Mouse (Mus musculus) c-Kit-negative CD71-positive TER-119-positive erythroid progenitor cells, embryonic 14.5 days (primary cell): ENCODE data around the gene Mdm2.

Experiments used
- DNase-seq: peaks from one replicate; pipeline ENCODE4 v3.0.0-alpha.2; 2013; ENCODE audit warnings: low read depth, low spot score

Gene Mdm2

DNA sequence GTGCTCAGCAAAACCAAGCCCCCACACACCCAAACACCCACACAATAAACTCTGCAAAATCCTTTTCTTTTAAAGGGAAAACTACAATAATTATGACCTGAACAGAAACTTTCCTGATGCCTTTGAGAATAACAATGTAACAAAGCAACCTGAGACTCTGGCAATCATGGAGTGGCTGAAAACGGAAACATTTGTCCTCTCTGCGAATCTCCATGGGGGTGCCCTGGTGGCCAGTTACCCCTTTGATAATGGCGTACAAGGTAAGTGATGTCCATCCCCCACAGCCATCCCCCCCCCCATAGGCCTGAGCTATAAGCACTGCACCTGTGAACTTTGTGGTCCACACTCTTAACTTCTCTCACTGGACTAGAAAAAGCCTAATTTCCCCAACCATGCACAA lies 40.5 kb downstream of the Mdm2 start:
- no peak for DNase-seq

DNA sequence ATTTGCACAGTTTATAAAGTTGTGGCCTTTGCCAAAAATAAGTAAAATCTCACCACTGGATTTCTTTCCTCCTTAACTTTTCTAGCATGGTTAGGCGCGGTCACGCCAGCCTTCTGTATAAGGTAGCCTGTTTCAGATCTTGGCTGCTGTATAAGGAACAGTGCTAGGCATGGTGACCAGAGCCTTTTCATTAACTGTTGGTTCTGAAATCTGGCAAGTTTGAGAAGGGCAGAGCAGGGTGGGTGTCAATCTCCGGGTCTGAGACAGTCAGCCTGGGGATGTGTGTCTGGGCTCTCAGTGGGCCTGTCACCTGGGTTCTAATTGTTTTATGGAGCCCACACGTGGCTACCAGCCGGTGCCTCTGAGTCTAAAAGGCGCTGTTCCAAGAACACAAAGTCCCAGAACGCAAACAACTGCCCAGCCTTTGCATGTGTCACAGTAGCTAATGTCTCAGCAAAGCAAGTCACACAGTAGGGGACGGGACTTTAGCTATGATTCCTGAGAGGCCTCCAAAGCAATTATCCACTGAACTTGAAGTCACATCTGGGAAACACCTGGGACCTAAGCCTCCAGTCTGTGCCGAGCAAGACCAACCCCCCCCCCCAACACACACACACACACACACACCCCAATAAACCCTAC lies 41.0 kb downstream of the Mdm2 start:
- no peak for DNase-seq

DNA sequence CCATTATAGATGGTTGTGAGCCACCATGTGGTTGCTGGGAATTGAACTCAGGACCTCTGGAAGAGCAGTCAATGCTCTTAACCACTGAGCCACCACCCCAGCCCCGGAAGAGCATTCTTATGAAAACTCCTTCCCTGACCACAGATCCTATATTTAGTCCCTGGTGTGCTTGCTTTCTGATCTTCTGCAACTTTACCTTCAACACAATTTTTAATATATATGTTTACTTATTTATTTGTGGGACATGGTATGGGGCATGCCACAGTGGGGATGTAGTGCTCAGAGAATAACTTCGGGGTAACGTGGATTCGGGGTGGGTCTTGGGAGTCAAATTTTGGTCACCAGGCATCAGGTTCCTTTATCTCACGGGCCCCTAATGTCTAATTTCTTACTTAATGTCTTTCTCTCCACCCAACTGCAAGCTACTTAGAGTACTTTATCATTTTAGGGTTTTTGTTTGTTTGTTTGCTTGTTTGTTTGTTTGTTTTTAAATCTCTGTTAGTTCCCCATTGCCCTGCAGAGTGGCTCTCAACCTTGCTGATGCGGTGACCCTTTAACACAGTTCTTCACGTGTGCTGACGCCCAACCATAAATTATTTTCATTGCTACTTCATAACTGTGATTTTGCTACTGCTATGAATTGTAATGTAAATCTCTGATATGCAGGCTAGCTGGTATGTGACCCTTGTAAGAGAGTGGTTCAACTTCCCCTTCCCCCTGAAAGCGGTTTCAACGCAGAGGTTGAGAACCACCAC lies 41.8 kb downstream of the Mdm2 start:
- DNase-seq, result no peak

DNA sequence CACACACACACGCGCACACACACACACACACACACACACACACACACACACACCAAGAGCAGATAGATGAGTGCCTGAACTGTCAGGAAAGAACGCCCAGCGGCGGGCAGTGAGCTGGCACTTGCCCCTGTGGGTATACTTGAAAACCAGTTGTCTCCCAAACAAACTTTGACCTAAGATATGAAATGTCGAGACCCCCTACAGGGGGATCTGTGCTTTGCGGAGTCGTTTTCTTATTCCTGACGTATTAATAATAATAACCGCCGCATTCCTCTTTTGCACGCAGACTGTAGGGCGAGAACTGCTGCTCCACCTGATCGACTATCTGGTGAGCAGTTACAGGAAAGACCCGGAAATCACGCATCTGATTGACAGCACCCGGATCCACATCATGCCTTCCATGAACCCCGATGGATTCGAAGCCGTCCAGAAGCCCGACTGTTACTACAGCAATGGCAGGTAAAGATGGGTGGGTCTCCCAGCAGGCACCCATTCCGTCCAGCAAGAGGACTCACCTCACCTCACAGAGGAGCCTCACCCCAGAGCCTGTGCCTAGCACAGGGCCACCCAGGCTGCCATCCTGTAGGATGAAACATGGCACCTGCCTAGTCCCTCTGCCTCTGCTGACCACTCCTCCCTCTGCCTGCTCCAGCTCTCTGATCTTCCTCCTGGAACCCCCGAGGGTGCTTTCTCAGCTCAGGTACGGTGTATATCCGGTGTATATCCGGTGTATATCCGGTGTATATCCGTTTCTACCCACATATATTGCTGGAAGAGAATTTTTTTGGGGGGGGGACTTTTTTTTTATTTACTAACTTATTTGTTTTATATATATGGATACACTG lies 42.7 kb downstream of the Mdm2 start:
- no peak for DNase-seq

DNA sequence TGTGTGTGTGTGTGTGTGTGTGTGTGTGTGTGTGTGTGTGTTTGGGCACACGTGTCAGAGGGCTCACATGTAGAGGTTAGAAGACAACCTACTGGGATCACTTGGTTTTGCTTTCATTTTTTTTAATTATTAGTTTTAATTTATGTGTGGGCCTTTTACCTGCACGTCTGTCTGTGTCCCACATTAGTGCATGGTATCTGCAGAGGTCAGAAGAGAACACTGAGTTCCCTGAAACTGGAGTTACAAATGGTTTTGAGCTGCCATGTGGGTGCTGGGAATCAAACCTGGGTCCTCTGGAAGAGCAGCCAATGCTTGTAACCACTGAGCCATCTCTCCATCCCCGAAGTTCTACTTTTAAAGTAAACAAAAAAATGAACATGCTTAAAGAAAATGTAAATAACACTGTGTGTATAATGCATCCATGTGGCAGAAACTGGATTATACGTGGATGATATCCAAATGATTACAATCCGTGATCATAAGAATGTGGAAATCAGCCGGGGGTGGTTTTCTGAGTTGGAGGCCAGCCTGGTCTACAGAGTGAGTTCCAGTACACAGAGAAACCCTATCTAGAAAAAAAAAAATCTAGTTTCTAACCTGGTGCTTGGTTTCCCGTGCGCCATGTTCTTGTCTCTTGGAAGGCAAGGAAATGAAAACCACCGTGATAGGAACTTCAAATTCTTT lies 43.5 kb downstream of the Mdm2 start:
- no peak for DNase-seq

DNA sequence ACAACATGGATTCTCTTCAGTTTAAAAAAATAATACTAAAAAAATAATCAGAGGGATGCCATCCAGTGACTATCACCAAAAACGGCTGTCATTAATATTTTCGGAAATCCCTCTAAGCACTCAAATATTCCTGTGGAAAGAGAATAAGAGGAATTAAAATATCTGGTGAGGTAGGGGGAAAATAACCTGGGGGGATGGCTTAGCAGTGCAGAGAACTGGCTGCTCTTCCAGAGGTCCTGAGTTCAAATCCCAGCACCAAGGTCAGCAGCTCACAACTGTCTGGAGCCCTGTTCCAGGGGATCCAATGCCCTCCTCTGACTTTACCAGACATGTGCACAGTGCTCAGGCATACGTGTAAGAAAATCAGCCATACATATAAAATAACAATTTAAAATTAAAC lies 44.2 kb downstream of the Mdm2 start:
- DNase-seq, result no peak

DNA sequence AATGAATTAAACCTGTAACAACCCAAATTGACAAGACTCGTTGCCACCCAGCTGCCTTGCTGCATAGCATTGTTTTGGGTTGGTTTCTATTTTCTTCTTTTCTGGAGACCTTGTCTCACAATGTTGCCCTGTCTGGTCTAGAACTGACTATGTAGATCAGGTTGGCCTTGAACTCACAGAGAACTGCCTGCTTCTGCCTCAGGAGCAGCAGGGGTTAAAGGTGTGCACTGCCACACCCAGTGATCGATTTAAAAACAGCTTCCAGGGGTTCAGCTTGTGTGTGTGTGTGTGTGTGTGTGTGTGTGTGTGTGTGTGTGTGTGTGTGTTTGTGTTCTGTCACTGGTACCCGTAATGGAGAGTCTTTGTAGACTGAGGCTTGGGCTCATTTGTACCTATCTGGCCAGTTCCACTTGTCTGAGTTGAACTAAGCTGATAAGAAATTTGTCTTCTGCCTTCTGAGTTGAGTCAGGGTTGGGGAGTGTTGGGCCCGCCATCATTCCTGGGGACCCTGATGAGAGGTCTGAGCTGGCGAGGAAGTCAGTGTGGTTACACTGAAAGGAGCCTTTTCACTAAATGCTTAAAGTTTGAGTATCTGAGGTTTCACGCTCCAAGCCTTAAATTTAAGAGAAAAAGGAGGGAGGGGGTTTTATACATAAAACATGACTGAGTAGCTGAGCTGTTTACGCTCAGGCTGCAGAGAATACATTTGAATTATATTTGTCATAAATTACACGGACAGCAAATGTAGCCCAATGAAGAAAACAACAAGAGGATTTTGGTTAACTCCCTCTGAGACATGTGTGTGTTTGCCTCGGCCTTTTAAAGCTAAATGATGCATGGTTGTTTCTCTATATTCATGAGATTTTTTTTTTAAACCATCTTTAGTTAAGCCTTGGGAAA lies 44.9 kb downstream of the Mdm2 start:
- no peak for DNase-seq

DNA sequence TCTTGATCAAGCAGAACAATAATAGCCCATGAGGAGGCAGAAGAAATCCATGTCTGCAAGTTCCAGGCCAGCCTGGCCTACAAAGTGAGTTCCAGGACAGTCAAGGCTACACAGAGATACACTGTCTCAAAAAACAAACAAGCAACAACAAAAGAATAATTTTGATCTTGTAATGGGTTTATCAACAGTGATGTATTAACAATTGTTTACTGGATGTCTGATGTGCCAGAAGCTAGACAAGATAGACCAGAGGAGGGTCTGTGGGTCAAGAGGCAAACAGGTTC lies 45.7 kb downstream of the Mdm2 start:
- no peak for DNase-seq

DNA sequence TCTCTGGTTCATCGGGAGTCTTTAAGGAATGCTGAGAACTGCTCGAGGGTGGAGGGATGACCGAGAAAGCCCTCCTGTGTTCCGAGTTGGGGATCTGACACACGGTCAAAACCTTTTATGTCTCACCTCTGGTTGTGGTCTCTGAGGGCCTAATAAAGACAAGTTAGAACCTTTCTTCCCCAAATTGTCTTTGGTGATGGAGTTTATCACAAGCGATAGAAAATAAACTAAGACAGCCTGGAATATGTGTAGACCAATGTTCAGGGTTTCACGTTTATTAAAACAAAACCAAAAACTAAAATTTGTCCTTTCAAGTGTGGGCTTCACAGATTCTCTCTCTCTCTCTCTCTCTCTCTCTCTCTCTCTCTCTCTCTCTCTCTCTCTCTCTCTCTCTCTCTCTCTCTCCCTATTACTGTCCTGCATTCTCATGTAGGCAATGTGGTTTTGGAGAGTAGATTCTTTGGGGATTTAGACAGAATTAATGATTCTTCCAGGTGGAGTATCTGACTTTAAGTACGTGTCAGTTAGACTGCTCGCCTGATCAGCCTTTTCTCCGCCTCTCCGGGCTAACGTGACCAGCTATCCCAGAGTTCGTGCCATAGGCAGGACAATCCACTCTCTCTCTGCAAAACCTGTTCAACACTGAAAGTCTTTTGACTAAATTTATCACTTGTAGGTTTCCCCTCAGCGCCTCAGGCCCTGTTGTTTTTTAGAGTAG lies 46.2 kb downstream of the Mdm2 start:
- no peak for DNase-seq

DNA sequence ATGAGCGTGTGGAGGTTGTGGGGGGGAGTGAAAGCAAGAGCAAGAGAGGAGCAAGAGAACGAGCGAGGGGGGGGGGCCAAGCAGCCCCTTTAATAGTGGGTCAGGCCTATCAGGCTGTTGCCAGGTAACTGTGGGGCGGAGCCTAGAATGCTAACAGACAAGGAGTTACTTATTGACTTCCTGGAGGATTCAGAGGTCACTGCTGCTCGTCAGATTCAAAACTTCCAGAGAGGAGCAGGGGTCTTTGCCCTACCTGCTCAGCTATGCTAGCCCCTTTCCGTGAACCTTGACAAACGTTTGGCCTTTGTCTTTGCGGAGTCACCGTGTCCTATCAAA lies 46.7 kb downstream of the Mdm2 start:
- DNase-seq, result no peak

DNA sequence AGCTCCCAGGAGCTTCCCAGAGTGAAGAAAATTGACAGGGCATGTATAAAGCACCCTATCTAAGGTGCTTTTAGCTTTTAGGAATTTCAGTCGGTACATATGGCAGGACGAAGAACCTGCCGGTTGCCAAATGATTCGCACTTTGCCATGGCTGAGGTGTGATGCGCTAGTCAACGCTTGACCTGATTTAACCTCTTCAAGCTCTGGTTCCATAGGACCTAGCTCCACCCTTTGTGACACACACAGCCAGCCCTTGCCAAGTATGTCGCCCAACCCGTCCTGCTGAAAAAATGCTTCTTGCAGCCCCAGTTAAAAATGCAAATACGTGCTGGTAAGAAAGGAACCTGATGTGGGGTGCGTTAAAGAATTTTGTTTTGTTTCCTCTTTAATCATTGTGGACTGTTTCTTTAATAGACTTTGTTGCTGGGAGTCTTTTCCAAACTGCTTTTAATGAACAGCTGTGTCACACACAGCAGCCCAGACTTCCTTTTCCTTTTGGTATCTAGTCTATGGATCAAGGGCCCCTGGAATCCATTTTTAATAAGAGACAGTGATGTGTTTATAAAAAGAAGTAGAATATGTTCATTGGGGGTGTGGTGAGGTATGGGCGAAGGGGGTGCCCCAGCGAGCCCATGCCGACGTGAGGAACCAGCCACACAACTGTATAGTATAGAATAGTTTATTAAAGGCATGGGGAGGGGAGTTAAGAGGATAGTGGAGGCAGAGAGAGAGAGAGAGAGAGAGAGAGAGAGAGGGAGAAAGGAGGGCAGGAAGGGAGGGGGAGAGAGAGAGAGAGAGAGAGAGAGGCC lies 47.3 kb downstream of the Mdm2 start:
- no peak for DNase-seq

DNA sequence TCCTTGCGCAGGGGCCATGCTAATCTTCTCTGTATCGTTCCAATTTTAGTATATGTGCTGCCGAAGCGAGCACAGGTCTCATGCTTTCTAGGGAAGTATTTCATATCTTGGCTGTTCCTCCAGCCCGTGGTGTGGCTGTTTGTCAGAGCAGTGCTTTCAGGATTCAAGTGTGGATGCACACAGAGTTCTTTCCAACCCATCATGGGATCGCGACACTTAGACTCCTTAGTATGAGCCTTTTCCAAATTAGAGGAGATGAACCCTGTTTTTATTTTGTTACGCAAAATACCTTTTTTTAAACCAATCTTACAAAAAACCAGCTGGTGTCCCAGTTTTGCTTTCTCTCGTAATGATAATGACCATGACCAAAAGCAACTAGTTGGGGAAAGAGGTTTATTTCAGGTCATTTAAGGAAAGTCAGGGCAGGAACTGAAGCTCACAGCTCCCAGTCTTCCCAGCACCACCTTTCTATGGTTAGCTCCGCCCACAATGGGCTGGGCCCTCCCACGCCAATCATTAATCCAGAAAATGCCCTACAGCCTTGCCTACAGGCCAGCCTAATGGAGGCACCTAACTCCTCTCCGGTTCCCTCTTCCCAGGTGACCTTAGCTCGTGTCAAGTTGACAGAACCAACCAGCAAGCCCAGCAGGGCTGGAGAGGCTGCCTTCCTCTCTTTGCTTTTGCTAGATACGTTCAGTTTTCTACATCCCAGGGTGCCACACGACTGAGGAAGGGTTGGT lies 48.1 kb downstream of the Mdm2 start:
- DNase-seq, result no peak

DNA sequence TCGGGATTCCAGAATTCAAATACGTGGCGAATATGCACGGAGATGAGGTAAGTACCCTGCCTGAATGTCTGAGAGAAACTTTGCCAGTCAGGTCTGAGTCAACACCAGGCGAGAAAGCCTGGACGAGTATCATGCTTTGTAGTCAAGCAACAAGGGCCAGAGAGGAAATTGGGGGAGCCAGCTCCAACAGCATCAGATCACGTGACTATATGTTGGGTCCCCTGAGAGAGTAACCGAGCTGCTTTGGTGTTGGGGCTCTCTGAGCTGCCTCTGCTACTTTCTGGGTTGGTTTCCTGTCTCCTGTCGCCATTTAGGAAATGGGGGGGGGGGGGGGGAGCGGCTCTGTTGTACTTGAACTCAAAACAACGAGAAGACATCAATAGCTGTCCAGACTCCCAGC lies 50.7 kb downstream of the Mdm2 start:
- DNase-seq, result no peak

DNA sequence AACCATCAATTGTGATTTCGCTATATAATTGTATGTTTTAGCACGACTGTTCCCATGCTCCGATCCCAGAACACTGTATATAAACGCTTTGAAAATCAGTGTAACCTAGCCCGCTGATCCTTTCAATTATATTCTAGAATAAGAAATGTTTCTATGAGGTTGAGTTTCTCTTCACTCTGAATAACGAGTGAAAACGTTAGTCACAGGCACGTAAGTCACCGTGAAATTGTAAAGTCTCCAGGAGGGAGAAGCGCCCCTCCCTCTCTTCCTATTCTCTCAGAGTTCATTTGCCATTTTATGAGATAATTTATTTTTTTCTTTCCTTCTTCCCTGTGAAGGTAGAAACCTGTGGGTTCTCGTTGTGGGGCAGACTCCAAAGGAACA lies 51.1 kb downstream of the Mdm2 start:
- DNase-seq, result no peak

DNA sequence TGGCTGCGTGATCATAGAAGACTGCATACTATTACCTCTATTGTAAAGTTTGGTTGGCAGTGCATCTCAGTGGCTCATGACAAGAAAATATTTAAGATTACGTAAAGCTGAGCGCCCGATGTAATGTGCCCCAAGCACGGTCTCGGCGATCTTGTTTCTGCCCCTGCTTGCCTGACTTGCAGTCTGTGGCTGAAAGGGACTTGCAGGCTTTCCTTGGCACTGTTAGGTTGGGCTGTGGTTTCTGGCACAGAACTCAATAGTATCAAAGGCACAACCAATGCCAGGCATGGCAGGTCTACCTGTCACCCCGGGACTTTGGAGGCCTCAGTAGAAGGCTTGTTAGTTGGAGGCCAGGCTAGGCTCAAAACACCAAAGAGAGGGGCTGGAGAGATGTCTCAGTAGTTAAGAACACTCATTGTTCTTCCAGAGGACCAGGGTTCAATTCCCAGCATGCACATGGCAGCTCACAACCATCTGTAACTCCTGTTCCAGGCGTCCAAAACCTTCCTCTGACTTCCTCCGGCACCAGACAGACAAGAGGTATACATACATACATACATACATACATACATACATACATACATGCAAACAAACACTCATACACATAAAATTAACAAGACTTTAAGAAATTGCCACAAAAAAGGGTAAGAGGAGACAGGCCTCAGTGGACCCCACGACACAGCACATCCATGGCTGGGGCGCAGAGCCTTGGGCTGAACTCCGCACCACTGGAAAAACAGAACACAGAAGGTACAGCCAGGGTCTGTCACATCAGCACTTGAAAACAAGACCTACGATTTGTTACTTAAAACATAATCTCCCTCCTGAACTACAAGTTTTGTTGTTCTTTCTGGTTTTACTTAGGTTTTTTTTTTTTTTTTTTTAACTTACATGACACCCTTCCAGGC lies 51.8 kb downstream of the Mdm2 start:
- DNase-seq, result no peak

DNA sequence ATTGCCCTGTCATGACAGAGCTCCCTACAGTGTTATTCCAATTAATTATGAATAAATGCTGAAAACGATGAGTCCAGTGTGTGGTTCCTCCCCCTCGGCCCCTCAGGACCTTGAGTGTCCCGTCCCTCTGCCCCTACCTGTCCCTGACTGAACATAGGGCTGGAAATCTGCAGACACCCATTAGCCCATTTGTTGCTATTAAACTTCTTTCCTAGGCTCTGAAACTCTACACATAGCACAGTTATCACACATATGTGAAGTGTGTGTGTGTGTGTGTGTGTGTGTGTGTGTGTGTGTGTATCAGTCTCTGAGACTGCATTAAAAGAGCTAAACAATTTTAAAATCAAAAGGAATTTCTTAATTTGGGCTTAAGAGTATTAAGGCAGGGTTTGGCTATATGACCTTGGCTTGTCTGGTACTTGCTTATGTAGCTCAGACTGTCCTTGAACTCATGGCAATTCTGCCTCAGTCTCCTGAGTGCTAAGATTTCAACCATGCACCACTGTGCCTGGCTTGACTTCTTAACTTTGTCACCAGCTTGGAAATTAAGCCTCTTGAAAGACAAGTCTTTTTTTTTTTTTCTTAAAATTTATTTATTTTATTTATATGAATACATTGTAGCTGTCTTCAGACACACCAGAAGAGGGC lies 52.8 kb downstream of the Mdm2 start:
- DNase-seq, result no peak

DNA sequence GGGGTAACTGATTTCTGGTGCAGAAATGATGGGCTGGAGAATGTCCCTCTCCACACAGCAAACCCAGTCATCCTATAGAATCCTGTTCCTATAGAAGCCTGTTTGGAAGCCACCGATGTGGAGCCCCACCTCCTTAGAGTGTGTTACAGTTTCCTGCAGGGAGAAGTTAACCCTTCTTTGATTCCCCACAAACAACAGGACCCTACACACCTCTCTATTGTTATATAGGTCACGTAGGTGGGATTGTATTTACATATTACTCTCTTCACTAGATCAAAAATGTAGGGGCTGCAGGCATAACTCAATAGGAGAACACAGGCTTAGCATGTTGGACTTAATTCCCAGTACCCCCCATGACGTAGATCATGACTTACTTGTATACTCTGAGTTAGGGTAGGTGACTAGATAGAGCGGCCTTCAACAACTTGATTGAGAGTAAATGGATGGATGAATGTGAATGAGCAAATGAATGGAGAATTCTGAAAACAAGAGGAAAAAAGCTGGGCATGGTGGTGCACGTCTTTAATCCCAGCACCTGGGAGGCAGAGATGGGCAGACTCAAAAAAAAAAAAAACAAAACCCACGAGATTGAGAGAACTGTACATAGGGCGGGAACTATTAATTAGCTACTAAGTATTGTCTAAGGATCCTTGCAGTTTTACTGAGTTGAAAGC lies 53.4 kb downstream of the Mdm2 start:
- no peak for DNase-seq
